Mouse (Mus musculus) right cerebral cortex, postnatal 14 days (tissue): ENCODE measurements around the gene Sned1.
"Not testable (repeated sequence)": the region's sequence is repeated elsewhere in the genome, so short reads cannot be mapped to it uniquely, and the experiment has no call there.

Source experiments
- DNase-seq: peaks from one replicate; pipeline ENCODE4 v3.0.0; 2022

Sned1 gene

GRCm38 (mm10) chr1:93235576-93236544 is at the start of gene Sned1:
TSS of gene Sned1 (plus strand) at chr1:93235841.
- DNase-seq = peak; percentile 67

GRCm38 (mm10) chr1:93190726-93191305 is 44.8 kb upstream of the Sned1 start:
- DNase-seq = no peak

GRCm38 (mm10) chr1:93194961-93195360 is 40.7 kb upstream of the Sned1 start:
- DNase-seq = no peak

GRCm38 (mm10) chr1:93197454-93197853 is 38.2 kb upstream of the Sned1 start:
- DNase-seq = not testable (repeated sequence)

GRCm38 (mm10) chr1:93197916-93198315 is 37.7 kb upstream of the Sned1 start:
- no peak for DNase-seq

GRCm38 (mm10) chr1:93206277-93206970 is 29.2 kb upstream of the Sned1 start:
- no peak for DNase-seq

- DNase-seq = no peak
Measured at GRCm38 (mm10) chr1:93207536-93208064, 28.0 kb upstream of the Sned1 start.

GRCm38 (mm10) chr1:93210213-93210641 is 25.4 kb upstream of the Sned1 start:
- DNase-seq = peak; percentile 55

- no peak for DNase-seq
Measured at GRCm38 (mm10) chr1:93211019-93211418, 24.6 kb upstream of the Sned1 start.

GRCm38 (mm10) chr1:93211549-93212220 is 24.0 kb upstream of the Sned1 start:
- no peak for DNase-seq

GRCm38 (mm10) chr1:93212441-93212840 is 23.2 kb upstream of the Sned1 start:
- DNase-seq = no peak

- no peak for DNase-seq
Measured at GRCm38 (mm10) chr1:93214612-93215011, 21.0 kb upstream of the Sned1 start.

- no peak for DNase-seq
Measured at GRCm38 (mm10) chr1:93216839-93217497, 18.7 kb upstream of the Sned1 start.

- DNase-seq = no peak
Measured at GRCm38 (mm10) chr1:93217530-93217929, 18.1 kb upstream of the Sned1 start.

- DNase-seq = no peak
Measured at GRCm38 (mm10) chr1:93220776-93221175, 14.9 kb upstream of the Sned1 start.

GRCm38 (mm10) chr1:93223972-93224371 is 11.7 kb upstream of the Sned1 start:
- peak; percentile 33 for DNase-seq

- DNase-seq = no peak
Measured at GRCm38 (mm10) chr1:93225226-93225625, 10.4 kb upstream of the Sned1 start.

- DNase-seq = no peak
Measured at GRCm38 (mm10) chr1:93225731-93226520, 9.7 kb upstream of the Sned1 start.

- DNase-seq = no peak
Measured at GRCm38 (mm10) chr1:93227303-93227975, 8.2 kb upstream of the Sned1 start.

- DNase-seq = no peak
Measured at GRCm38 (mm10) chr1:93227976-93228365, 7.7 kb upstream of the Sned1 start.

- no peak for DNase-seq
Measured at GRCm38 (mm10) chr1:93229221-93229620, 6.4 kb upstream of the Sned1 start.
